Mouse (Mus musculus) ES-E14 (cell line): ENCODE results near the gene Lpin1. TPM values are rescaled to one million over a fixed set of nuclear protein-coding genes. Genes with fewer than 3 reads are reported as not detected.

ENCODE experiments used
- DNase-seq: peaks from one replicate; pipeline ENCODE4 v3.0.0-alpha.2; 2013; ENCODE audit warnings: low read depth, low spot score
- H3K27ac ChIP-seq: 2 replicates; pipeline ENCODE4 v1.5.1; 2012; ENCODE audit warnings: low read depth, mild to moderate bottlenecking, low read length, moderate library complexity, mixed read lengths; ENCODE audit not compliant: poor library complexity, insufficient read depth, severe bottlenecking
- H3K36me3 ChIP-seq: 2 replicates; pipeline ENCODE4 v1.6.1; 2012; ENCODE audit warnings: mild to moderate bottlenecking, low read length, moderate library complexity, mixed read lengths; ENCODE audit not compliant: control insufficient read depth, poor library complexity, insufficient read depth, severe bottlenecking
- H3K4me1 ChIP-seq, 2 experiments: fragments of 150-350 bp in 1 of 2; sonication (generic) in 1 of 2; 2 replicates each; pipeline ENCODE4 v1.6.1; 2012; ENCODE audit warnings: low read length in 2 of 2, mild to moderate bottlenecking in 1 of 2, mixed read lengths in 1 of 2; ENCODE audit not compliant: control insufficient read depth in 2 of 2, insufficient read depth in 2 of 2, poor library complexity in 1 of 2
- H3K4me3 ChIP-seq, 2 experiments: fragments of 150-350 bp in 1 of 2; sonication (generic) in 1 of 2; 2 replicates each; pipeline ENCODE4 v1.5.1; 2012; ENCODE audit warnings: low read length in 2 of 2, low read depth in 1 of 2, mild to moderate bottlenecking in 1 of 2, mixed read lengths in 1 of 2; ENCODE audit not compliant: insufficient read depth in 1 of 2, poor library complexity in 1 of 2, severe bottlenecking in 1 of 2
- H3K9ac ChIP-seq: 2 replicates; pipeline ENCODE4 v1.6.1; 2012; ENCODE audit warnings: low read depth, mild to moderate bottlenecking, low read length, mixed read lengths; ENCODE audit not compliant: poor library complexity, insufficient read depth, severe bottlenecking
- H3K9me3 ChIP-seq: fragments of 150-350 bp; sonication (generic); 2 replicates; pipeline ENCODE4 v1.6.1; 2012; ENCODE audit warnings: low read depth, mild to moderate bottlenecking, low read length; ENCODE audit not compliant: control insufficient read depth, insufficient read depth
- CHD2 ChIP-seq: IDR thresholded peaks from 2 replicates; pipeline ENCODE4 v1.6.1; 2014; ENCODE audit warnings: mild to moderate bottlenecking, low read depth, low read length, inconsistent platforms
- HCFC1 ChIP-seq: IDR thresholded peaks from 2 replicates; pipeline ENCODE4 v1.6.1; 2012; ENCODE audit warnings: low read length, inconsistent platforms, borderline replicate concordance; ENCODE audit not compliant: insufficient read depth
- MAFK ChIP-seq: IDR thresholded peaks from 2 replicates; pipeline ENCODE4 v1.6.1; 2014; ENCODE audit warnings: mild to moderate bottlenecking, low read depth, low read length, inconsistent platforms; ENCODE audit not compliant: insufficient read depth
- ZC3H11A ChIP-seq: IDR thresholded peaks from 2 replicates; pipeline ENCODE4 v1.6.1; 2012; ENCODE audit warnings: low read depth, mild to moderate bottlenecking, inconsistent platforms, low read length, borderline replicate concordance
- ZNF384 ChIP-seq: IDR thresholded peaks from 2 replicates; pipeline ENCODE4 v1.6.1; 2012; ENCODE audit warnings: low read depth, low read length, inconsistent platforms
- in situ Hi-C, 2 experiments: fragments of 600-800 bp; cut with MboI; formaldehyde crosslinking; loops; one replicate each; pipeline ENCODE4 v1.15.1; 2025; ENCODE audit warnings: low sequenced_read_pairs in 2 of 2, inconsistent platforms in 1 of 2; ENCODE audit not compliant: unreplicated experiment in 2 of 2
- total RNA-seq: library from RNA; depleted of rRNA; stranded (reverse); fragments of 300-350 nt; gene quantifications from 2 replicates; pipeline ENCODE4 v1.2.3, GENCODE M21; 2012; rRNA removed

Gene Lpin1
- total RNA-seq: 15.8 and 20.0 TPM in 2 replicates

DNA sequence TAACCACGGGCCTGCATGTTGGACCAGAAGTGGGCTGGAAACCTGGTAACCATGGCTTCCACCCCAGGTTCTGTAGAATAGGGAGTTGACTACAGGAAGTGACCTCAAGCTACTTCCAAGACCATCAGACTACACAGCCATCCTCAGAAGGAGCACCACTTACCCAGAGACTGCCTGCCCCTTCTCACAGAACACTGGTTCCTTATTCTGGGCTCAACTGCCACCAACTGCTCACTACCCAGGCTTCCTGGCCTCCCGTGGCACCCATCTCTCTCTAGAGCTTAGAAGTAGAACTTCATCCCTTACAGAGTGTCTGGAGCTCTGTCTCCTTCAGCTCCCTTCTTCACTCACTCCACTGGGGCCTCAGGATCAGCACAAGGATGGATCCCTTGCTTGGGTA, at the start of gene Lpin1:
Gene Lpin1 (minus strand): TSS at position 31 of the 400 bp plus-strand sequence.
- H3K36me3 ChIP-seq: no peaks in the 10 kb centered on the region
- H3K4me1 ChIP-seq: no peaks in the 10 kb centered on the region
- H3K4me3 ChIP-seq: no peak within 1 kb of the TSS
- in situ Hi-C loops: no loop called here
- H3K9ac ChIP-seq: no peak within 1 kb of the TSS
- no peak for DNase-seq
- TF ChIP-seq ZNF384: no peak
- no peak for TF ChIP-seq CHD2
- no peak for TF ChIP-seq ZC3H11A
- TF ChIP-seq MAFK: no peak
- no peak for TF ChIP-seq HCFC1
- H3K27ac ChIP-seq: no peak within 1 kb of the TSS
- H3K9me3 ChIP-seq: no peaks in the 10 kb centered on the region

DNA sequence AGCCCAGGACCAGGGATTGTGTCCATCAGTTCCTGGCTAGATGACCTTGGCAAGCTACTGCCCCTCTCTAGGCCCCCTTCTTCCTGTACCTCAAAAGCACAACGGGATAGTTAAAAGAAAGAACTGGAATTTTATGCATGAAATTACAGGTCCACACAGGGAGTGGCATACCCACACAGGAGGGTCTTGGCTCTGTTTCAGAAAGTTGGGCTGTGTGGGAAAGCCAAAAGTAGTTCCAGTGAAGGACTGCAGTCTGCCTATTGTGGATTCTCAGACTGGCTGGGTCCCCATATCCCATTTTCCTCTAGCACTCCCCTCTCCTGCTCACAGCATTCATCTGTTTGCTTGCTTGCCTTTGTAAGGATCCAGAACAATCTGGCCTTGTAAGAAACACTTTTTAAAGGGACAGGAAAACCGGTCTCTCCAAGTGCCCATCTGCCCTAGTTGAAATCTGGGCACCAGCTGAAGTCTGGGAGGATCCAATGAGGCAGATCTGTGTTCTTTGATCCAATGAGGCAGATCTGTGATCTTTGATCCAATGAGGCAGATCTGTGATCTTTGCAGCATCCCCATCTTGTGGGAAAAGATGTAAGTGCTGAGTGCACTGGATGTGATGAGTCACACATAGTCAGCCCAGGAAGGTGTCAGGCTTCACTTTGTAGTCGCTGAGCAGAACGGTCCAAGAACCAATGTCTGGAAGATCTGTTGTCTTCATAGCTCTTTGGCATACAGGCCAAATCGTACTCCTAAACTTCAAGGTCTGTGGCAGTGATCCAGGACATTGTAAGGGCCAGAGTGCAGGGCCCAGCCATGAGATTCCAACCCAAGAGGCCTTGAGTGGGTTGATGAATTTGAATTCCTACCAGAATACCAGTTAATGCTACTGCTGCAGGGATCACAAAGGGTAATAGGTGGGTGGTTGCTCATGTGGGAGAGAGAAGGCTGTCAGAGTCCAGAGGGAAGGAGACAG, 46.4 kb upstream of the Lpin1 start:
- Histone ChIP-seq H3K4me3 (no peak overlapping the region), H3K9ac (no peak overlapping the region), H3K4me1 (no peaks in the 10 kb centered on the region), H3K27ac (no peak overlapping the region), H3K9me3 (no peaks in the 10 kb centered on the region), H3K36me3 (no peaks in the 10 kb centered on the region)
- TF ChIP-seq MAFK (no peak), ZC3H11A (no peak), HCFC1 (no peak), CHD2 (no peak), ZNF384 (no peak)
- DNase-seq: no peak
- in situ Hi-C loops: no loop called here

DNA sequence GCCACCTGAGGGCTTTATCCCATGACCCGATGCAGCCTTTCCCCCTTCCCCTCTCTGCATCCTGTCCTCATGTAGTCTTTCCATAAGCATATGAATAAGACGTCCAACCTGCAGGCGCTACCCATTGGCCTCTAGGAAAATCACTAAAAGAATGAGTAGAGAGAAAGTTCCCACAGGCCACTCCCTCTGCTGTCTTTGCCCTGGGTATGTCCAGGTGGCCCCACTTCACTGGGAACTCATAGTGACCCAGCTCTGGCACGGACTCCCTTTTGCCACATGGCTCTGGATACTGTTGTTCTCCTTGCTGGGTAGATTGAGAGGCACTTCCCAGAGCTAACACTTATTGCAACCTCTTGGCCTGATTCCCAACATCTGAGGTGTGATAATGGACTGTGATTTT, 44.8 kb upstream of the Lpin1 start:
- DNase-seq: no peak

DNA sequence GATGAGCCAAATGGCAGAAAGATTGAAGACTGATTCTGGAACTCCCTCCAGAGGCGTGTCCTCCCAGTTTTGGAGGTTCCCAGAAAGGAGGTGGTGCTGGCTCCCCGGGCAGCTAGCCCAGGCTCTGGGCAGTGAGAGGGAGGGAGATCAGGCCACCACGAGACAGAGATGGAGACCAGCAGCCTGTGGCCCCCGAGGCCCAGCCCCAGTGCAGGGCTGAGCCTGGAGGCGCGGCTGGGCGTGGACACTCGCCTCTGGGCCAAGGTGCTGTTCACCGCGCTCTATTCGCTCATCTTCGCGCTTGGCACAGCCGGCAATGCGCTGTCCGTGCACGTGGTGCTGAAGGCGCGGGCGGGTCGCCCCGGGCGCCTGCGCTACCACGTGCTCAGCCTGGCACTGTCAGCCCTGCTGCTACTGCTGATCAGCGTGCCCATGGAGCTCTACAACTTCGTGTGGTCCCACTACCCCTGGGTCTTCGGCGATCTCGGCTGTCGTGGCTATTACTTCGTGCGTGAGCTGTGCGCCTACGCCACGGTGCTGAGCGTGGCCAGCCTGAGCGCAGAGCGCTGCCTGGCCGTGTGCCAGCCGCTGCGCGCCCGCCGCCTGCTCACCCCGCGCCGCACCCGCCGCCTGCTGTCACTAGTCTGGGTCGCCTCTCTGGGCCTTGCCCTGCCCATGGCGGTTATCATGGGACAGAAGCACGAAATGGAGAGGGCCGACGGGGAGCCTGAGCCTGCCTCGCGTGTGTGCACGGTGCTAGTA, 42.7 kb upstream of the Lpin1 start, which contains the start of gene Ntsr2:
Gene Ntsr2 (plus strand): TSS at position 51 of the 762 bp plus-strand sequence.
- TF ChIP-seq CHD2 (no peak), MAFK (no peak), ZC3H11A (no peak), ZNF384 (no peak), HCFC1 (no peak)
- H3K9ac ChIP-seq: no peak within 1 kb of the TSS
- H3K27ac ChIP-seq: no peak within 1 kb of the TSS
- peak; percentile 42 for DNase-seq
- no peaks in the 10 kb centered on the region for H3K36me3 ChIP-seq
- H3K4me3 ChIP-seq: peak within 1 kb of the TSS; percentile 44 to 52; a peak in 2 of 4 replicates
- H3K9me3 ChIP-seq: no peaks in the 10 kb centered on the region
- in situ Hi-C loops: no loop called here
- no peaks in the 10 kb centered on the region for H3K4me1 ChIP-seq

More for the DNA sequence above, 44.8 kb upstream of the Lpin1 start:
- TF ChIP-seq ZNF384 (no peak), CHD2 (no peak), ZC3H11A (no peak), HCFC1 (no peak), MAFK (no peak)
- H3K9ac ChIP-seq: no peak overlapping the region
- no peaks in the 10 kb centered on the region for H3K36me3 ChIP-seq
- H3K4me3 ChIP-seq: no peak overlapping the region
- in situ Hi-C loops: no loop called here
- H3K9me3 ChIP-seq: no peaks in the 10 kb centered on the region
- no peak overlapping the region for H3K27ac ChIP-seq
- H3K4me1 ChIP-seq: no peaks in the 10 kb centered on the region
